Mouse (Mus musculus) fat pad, adult 2 months (tissue): ENCODE results near the gene Guca1a.
"Not testable (repeated sequence)": the region's sequence is repeated elsewhere in the genome, so short reads cannot be mapped to it uniquely, and the experiment has no call there.

Experiments
- DNase-seq: peaks from one replicate; pipeline ENCODE4 v3.0.0-alpha.2; 2011; ENCODE audit warnings: low read depth, low spot score; ENCODE audit errors: extremely low read depth

Guca1a gene

DNA sequence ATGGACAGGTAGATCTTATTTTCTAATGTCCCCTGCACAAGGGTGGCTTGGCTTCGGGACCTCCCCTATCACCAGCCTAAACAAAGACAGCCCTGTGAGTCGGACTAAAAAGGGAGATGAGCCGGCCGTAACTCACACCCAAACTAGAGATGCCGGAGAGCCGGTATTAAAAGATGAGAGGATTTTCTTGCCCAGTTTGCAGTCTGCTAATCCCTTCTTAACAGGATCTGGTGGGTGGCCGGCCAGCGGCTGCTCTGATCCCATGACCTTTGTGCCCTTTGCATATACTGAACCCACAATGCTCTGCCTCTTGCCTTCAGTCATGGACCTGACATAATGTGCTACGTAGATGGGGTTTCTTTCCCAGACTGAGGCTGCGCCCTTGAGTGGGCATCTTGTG, at the start of gene Guca1a:
Guca1a (minus strand) TSS at position 134 of the 400 bp plus-strand sequence.
- no peak for DNase-seq

DNA sequence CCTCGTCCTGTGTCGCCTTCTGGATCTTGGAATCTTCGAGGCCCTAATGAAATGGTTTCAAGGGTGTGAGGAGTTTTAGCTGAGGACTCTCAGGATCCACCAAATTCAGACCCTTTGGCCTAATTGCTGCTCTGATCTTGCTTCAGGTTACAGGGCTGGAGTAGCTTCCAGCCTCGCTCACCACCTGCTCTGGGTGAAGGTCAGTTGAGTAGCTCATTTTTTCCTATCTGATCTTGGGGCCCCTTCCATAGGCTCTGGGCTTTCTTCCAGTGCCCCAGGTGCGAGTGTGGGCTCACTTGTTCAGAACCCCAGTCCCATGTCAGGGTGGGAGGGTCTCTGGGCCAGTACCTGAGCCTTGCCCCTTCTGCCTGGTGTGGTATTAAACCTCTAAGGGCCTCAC, 49.0 kb upstream of the Guca1a start:
- DNase-seq = no peak

GRCm38 (mm10) chr17:47448523-47449372, 48.4 kb upstream of the Guca1a start:
- DNase-seq = no peak

DNA sequence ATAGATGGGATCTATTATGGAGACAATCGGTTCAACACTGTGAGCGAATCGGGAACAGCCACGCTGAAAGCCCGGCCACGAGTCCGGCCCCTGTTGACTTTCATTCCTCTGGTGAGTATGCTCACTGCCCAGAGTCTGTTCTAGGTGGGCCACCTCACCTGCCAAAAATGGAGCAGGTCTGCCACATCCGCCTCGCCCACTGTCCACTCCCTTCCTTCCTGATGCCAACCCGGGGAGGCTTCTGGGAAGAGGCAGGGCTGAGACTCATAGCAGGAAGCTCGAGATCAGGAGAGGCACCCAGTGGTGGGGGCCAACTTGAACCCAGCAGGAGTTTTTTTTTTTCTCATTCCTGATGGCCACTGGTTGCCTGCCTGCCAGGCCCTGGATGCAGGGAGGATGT, 46.2 kb upstream of the Guca1a start:
- no peak for DNase-seq

GRCm38 (mm10) chr17:47446025-47446424, 45.6 kb upstream of the Guca1a start:
- DNase-seq = no peak

DNA sequence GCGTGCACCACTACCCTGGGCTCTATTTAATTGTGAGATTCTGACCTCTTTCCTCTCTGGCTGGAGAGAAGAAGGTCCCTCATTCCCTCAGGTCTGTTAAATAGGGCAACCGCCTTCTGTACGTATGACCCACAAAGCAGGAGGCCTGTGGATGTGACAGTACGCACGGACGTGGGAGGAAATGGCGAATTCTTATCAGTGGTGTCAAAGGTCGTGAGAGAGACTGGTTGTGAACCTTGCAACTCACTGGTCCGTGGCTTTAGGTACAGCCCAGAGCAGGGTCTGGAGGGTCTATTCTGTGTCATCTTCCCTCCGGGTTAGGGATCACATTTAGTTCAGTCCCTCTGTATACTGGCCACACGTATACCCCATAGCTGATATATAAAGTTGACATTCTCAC, 45.1 kb upstream of the Guca1a start:
- DNase-seq = no peak

GRCm38 (mm10) chr17:47444113-47444512, 43.7 kb upstream of the Guca1a start:
- DNase-seq = no peak

GRCm38 (mm10) chr17:47442271-47442670, 41.9 kb upstream of the Guca1a start:
- no peak for DNase-seq

GRCm38 (mm10) chr17:47441296-47442051, 41.1 kb upstream of the Guca1a start:
- DNase-seq = no peak

DNA sequence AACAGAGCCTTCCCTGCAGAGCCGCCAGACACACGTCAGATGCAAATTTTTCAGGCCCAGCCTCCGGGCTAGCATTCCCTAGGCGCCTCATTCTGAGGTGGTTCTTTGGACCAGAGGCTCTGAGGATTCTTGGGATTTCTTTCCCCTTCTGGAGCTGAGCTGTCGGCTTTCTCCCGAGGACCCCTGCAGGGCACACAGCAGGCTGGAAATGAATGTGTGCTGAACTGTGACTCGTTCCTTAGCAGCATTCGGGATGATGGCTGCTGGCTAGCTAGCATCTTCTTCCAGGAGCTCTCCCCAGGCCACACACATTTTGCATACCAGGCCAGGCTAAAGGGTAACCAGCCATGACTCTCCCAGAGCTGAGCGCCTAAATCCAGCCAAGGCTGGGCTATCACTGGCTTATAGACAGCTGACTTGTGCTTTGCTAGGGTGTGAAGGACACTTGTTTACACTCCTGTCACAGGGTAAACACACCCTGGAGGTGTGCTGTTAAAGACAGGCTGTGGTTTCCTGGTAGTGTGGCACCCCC, 40.0 kb upstream of the Guca1a start:
- DNase-seq = no peak

- no peak for DNase-seq
Observed at GRCm38 (mm10) chr17:47439396-47440028, 39.1 kb upstream of the Guca1a start.

DNA sequence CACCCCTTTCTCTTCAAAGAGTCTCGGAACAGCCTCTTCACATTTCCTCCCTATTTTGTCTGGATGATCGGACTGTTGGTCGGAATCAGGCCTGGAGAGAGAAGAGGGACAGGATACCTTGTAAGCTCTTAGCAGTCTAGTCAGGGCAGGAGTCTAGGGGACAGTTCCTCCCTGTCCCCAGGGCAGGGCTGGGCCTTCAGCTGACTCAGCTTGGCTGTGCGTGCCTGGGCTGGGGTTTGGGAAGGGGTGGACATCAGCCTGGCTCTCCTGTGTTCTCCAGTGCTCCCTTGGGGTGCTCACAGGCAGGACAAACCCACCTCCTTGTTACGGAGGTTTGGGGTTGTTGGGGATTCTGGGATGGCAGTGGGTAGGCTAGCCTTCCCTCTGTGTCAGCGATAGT, 38.2 kb upstream of the Guca1a start:
- DNase-seq = no peak

DNA sequence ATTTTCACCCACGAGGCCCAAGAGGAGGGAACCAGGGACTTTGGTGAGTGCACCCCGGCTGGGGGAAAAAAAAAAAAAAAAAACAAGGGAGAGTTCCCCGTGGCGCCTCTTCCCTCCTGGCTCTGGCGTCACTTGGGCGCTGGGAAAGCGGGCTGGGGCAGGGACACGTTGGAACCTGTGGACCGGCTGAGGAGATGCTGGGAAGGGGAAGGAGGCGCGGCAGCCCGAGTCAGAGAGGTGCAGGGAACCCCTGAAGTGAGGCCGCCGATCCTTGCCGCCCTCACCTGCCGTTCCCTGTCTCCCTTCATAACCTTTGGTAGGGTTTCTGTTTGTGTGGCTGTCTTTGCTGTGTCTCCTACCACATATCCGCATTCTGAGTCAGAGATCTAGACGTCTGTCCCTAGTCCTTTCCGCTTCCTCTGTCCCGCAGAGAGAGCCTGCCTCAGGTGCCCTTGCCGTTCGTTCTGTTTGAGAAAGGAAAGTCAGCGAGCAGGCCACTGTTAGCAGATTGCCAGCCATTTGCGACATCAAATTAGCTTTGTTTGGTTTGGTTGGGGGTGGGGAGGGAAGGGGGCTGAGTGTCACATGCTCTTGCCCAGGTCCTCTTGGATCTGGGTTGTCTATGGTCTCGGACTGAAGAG, 36.6 kb upstream of the Guca1a start, which contains the start of gene 1700001C19Rik:
1700001C19Rik (minus strand) TSS at position 470 of the 641 bp plus-strand sequence.
- no peak for DNase-seq

GRCm38 (mm10) chr17:47436156-47436906, 35.9 kb upstream of the Guca1a start, which contains the start of gene AI661453:
Gene AI661453 (plus strand): TSS chr17:47436615.
- no peak for DNase-seq

DNA sequence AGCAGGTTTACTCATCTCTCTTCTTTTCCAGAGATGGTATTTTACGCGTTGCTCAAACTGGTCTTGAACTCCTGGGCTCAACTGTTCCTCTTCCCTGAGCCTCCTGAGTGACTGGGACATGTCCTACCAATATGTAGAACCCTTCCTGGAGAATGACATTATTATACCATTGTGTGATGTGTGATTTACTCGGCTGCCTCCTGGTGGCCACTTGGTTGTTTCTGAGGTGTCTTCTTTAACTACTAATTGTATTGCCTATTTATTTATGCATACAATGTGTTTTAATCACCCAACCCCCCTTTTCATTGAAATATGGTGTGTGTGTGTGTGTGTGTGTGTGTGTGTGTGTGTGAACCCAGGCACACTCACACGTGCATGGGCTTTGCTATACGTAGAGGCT, 30.4 kb upstream of the Guca1a start:
- DNase-seq = no peak

- DNase-seq = no peak
Observed at GRCm38 (mm10) chr17:47428831-47429304, 28.5 kb upstream of the Guca1a start.

DNA sequence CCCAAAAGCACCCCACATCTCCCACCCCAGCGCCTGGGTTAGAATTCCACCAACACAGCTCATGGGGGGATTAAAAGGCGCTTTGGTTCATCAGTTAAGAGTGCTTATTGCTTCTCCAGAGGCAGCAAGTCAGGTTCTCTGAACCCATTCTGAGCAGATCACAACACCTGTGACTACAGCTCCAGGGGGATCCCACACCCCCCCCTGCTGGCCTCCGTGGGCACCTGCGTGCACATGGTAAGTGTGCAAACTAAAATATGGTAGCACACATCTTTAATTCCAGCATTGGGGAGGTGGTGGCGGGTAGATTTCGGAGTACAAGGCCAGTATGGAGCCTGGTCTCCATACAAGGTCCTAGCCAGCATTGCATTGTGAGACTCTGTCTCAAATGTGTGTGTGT, 26.9 kb upstream of the Guca1a start:
- DNase-seq = no peak

- no peak for DNase-seq
Observed at GRCm38 (mm10) chr17:47424186-47424585, 23.8 kb upstream of the Guca1a start.

GRCm38 (mm10) chr17:47422616-47423015, 22.2 kb upstream of the Guca1a start:
- not testable (repeated sequence) for DNase-seq

GRCm38 (mm10) chr17:47421566-47421965, 21.2 kb upstream of the Guca1a start:
- no peak for DNase-seq
